Mouse (Mus musculus) E14TG2a.4 (cell line): ENCODE measurements around the gene Spns2.

ENCODE experiments used
- H3K27me3 ChIP-seq: 2 replicates; pipeline ENCODE4 v1.6.1; 2014; ENCODE audit warnings: low read length, control low read depth; ENCODE audit not compliant: insufficient read depth
- H3K36me3 ChIP-seq: 2 replicates; pipeline ENCODE4 v1.6.1; 2014; ENCODE audit warnings: low read length, control low read depth; ENCODE audit not compliant: insufficient read depth
- H3K4me1 ChIP-seq: replicated peaks from 2 replicates; pipeline ENCODE4 v1.6.1; 2014; ENCODE audit warnings: low read depth, low read length, control low read depth
- H3K4me3 ChIP-seq: replicated peaks from 2 replicates; pipeline ENCODE4 v1.5.1; 2014; ENCODE audit warnings: mild to moderate bottlenecking, low read length
- H3K9me3 ChIP-seq: 2 replicates; pipeline ENCODE4 v1.6.1; 2014; ENCODE audit warnings: low read length, control low read depth
- CTCF ChIP-seq: conservative IDR thresholded peaks from 2 replicates; pipeline ENCODE4 v1.5.1; 2014; ENCODE audit warnings: low read length
- NANOG ChIP-seq: IDR thresholded peaks from 2 replicates; pipeline ENCODE4 v1.6.1; 2014; ENCODE audit warnings: borderline replicate concordance, low read length, mixed read lengths
- POU5F1 ChIP-seq: IDR thresholded peaks from 2 replicates; pipeline ENCODE4 v1.6.1; 2014; ENCODE audit warnings: low read length, borderline replicate concordance

Gene Spns2

DNA sequence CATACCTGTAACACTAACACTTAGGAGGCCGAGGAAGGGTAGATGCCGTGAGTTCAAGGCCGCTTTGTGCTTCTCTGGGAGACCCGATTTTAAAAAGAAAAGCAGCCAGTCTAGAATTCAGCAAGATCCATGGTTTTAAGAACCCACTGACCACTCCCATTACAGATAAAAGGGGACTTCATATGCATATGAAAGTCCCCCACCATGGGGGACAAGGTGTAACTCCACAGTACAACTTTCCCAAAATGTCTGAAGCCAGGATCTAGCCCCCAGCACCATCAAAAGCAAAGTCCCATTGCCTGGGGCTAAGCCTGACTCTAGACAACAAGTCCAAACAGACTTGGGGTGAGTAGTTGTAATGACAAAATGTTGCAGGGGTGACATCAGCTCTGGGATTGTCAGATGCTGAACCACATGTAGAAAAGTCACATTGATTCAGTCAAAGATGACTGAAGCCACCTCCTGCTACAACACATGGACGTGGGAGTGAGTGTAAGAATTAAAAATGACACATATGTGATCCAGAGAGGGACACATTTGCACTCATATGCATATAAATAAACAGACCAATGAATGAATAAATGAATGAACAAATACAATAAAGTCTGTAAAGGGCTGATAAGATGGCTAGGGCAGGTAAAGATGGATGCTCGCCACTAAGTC is 69.1 kb downstream of the Spns2 start:
- H3K4me3 ChIP-seq = no peak overlapping the region
- no peaks in the 10 kb centered on the region for H3K9me3 ChIP-seq
- H3K4me1 ChIP-seq = peaks cover 88% of the 10 kb centered on the region
- H3K36me3 ChIP-seq = no peaks in the 10 kb centered on the region
- H3K27me3 ChIP-seq = peaks cover 4% of the 10 kb centered on the region; the same call in 1 of the 2 replicates
- TF ChIP-seq CTCF = no peak
- TF ChIP-seq POU5F1 = peak; percentile 99
- TF ChIP-seq NANOG = peak; percentile 88

- Histone ChIP-seq H3K9me3 (no peaks in the 10 kb centered on the region), H3K36me3 (no peaks in the 10 kb centered on the region), H3K27me3 (peaks cover 18% of the 10 kb centered on the region), H3K4me3 (no peak overlapping the region), H3K4me1 (peaks cover 73% of the 10 kb centered on the region)
- TF ChIP-seq POU5F1 (no peak), CTCF (no peak), NANOG (no peak)
These were observed 70.7 kb downstream of the Spns2 start for GRCm38 (mm10) chr11:72419006-72419405.

DNA sequence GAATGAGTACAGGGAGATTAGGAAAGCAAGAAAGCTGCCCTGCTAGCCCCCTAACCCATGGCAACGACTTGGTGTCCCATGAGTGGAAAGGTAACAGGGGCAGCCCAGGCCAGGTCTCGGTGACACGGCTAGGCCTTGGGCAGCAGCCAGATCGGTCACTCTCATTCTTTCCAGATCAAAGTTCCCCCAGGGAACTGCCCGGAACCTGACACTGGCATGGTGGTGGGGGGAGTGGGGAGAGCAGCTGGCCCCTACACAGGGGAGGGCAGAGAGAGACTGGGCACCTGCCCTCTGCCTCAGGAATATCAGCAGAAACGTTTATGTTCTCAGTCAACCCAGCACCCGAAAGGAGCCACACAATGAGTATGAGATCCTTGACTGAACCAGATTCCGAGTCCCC is 71.5 kb downstream of the Spns2 start:
- peaks cover 73% of the 10 kb centered on the region for H3K4me1 ChIP-seq
- H3K36me3 ChIP-seq = no peaks in the 10 kb centered on the region
- H3K4me3 ChIP-seq = no peak overlapping the region
- H3K27me3 ChIP-seq = peaks cover 23% of the 10 kb centered on the region
- no peak for TF ChIP-seq POU5F1
- TF ChIP-seq CTCF = no peak
- no peak for TF ChIP-seq NANOG
- no peaks in the 10 kb centered on the region for H3K9me3 ChIP-seq

GRCm38 (mm10) chr11:72417376-72417775 is 72.3 kb downstream of the Spns2 start:
- Histone ChIP-seq H3K27me3 (peaks cover 23% of the 10 kb centered on the region), H3K4me1 (peaks cover 73% of the 10 kb centered on the region)
- TF ChIP-seq POU5F1 = no peak

DNA sequence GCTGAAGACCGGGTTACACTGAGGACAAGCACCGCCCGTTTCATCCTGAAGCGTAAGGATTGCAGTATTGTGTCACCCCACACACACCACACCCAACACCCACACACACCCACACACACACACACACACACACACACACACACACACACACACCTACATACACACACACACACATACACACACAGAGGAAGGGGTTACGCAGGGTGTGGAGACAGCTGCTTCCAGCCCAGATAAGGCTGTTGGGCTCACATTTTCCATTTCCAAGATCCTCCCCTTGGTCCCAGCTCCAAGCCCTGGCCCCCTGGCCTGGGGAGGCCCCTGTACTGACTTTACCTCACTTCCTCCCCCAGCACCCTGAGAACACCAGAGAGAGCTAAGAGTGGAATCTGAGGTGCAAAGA is 73.0 kb downstream of the Spns2 start:
- Histone ChIP-seq H3K4me3 (no peak overlapping the region), H3K36me3 (no peaks in the 10 kb centered on the region)
- TF ChIP-seq NANOG (no peak), CTCF (no peak), POU5F1 (no peak)

More at GRCm38 (mm10) chr11:72417376-72417775, 72.3 kb downstream of the Spns2 start:
- H3K36me3 ChIP-seq = no peaks in the 10 kb centered on the region
- H3K4me3 ChIP-seq = peak overlapping the region; percentile 35; the same call in 1 of the 2 replicates
- H3K9me3 ChIP-seq = no peaks in the 10 kb centered on the region

GRCm38 (mm10) chr11:72415155-72415554 is 74.5 kb downstream of the Spns2 start:
- Histone ChIP-seq H3K4me3 (no peak overlapping the region), H3K36me3 (no peaks in the 10 kb centered on the region), H3K4me1 (peaks cover 61% of the 10 kb centered on the region), H3K27me3 (peaks cover 23% of the 10 kb centered on the region), H3K9me3 (no peaks in the 10 kb centered on the region)
- TF ChIP-seq NANOG = no peak
- no peak for TF ChIP-seq POU5F1
- no peak for TF ChIP-seq CTCF

More for the DNA sequence above, 73.0 kb downstream of the Spns2 start:
- Histone ChIP-seq H3K4me1 (peaks cover 75% of the 10 kb centered on the region), H3K27me3 (peaks cover 23% of the 10 kb centered on the region), H3K9me3 (no peaks in the 10 kb centered on the region)

GRCm38 (mm10) chr11:72413601-72414190 is 76.0 kb downstream of the Spns2 start:
- Histone ChIP-seq H3K27me3 (peaks cover 23% of the 10 kb centered on the region), H3K36me3 (no peaks in the 10 kb centered on the region), H3K4me1 (peaks cover 62% of the 10 kb centered on the region), H3K9me3 (no peaks in the 10 kb centered on the region), H3K4me3 (no peak overlapping the region)
- TF ChIP-seq POU5F1 = no peak
- TF ChIP-seq NANOG = no peak
- TF ChIP-seq CTCF = no peak

GRCm38 (mm10) chr11:72413016-72413415 is 76.7 kb downstream of the Spns2 start:
- Histone ChIP-seq H3K36me3 (no peaks in the 10 kb centered on the region), H3K9me3 (no peaks in the 10 kb centered on the region), H3K27me3 (peaks cover 23% of the 10 kb centered on the region), H3K4me1 (peaks cover 62% of the 10 kb centered on the region), H3K4me3 (no peak overlapping the region)
- TF ChIP-seq CTCF (no peak), POU5F1 (no peak), NANOG (no peak)
